In genomic region chr4:34702231-34702630, GRCm38 (mm10) we compare ENCODE assay signal across 24 mouse cellular contexts. TPM values are rescaled to one million over a fixed set of nuclear protein-coding genes. Genes with fewer than 3 reads are reported as not detected.
DNase-seq lines count a peak whose midpoint lies in the region; ATAC-seq lines count a peak whose summit lies in the region.
"Had no signal": no experiment of that assay in that cellular context is flagged by ENCODE, and none has a peak within 500 bp of the region (broad histone marks: within the 10 kb centered on the region; RNA-seq: fewer than 3 reads in every experiment).

No protein-coding gene starts in this region.

- no peak overlapping the region for H3K9ac ChIP-seq in forebrain, embryonic 12.5 days
- no peak overlapping the region for H3K9ac ChIP-seq in kidney, embryonic 15.5 days
- H3K9ac ChIP-seq: embryonic facial prominence, embryonic 13.5 days; embryonic facial prominence, embryonic 15.5 days; forebrain, embryonic 13.5 days; forebrain, embryonic 15.5 days; forebrain, postnatal 0 days had no signal

- no peak for ATAC-seq in forebrain, embryonic 12.5 days (ENCODE audit: low FRiP score)
- no peak for ATAC-seq in kidney, embryonic 15.5 days (replicated peaks; ENCODE audit: low FRiP score)
- ATAC-seq: activated CD4-positive, CD25-positive, alpha-beta regulatory T cell, adult 4 months; forebrain, embryonic 13.5 days; forebrain, embryonic 15.5 days; Patski had no signal

- no peaks in the 10 kb centered on the region for H3K36me3 ChIP-seq in forebrain, embryonic 12.5 days (replicated peaks)
- H3K36me3 ChIP-seq in kidney, embryonic 15.5 days = no peaks in the 10 kb centered on the region
- H3K36me3 ChIP-seq: embryonic facial prominence, embryonic 13.5 days; embryonic facial prominence, embryonic 15.5 days; forebrain, embryonic 10.5 days; forebrain, embryonic 15.5 days; G1E had no signal

- H3K27me3 ChIP-seq in forebrain, embryonic 12.5 days = no peaks in the 10 kb centered on the region
- no peaks in the 10 kb centered on the region for H3K27me3 ChIP-seq in kidney, embryonic 15.5 days
- H3K27me3 ChIP-seq: CH12.LX; embryonic facial prominence, embryonic 13.5 days; embryonic facial prominence, embryonic 15.5 days; forebrain, embryonic 13.5 days; forebrain, embryonic 15.5 days had no signal

- H3K27ac ChIP-seq in forebrain, embryonic 12.5 days = no peak overlapping the region
- H3K27ac ChIP-seq in kidney, embryonic 15.5 days = no peak overlapping the region
- H3K27ac ChIP-seq: embryonic facial prominence, embryonic 13.5 days; embryonic facial prominence, embryonic 15.5 days; forebrain, embryonic 10.5 days; forebrain, embryonic 13.5 days; forebrain, embryonic 15.5 days had no signal

- WGBS in forebrain, embryonic 12.5 days = 96% methylated on average over 11 of the region's 11 CpGs
- WGBS in kidney, embryonic 15.5 days = 97% methylated on average over 11 of the region's 11 CpGs

- H3K4me1 ChIP-seq in forebrain, embryonic 12.5 days = no peaks in the 10 kb centered on the region
- H3K4me1 ChIP-seq in kidney, embryonic 15.5 days = no peaks in the 10 kb centered on the region
- H3K4me1 ChIP-seq: embryonic facial prominence, embryonic 13.5 days; embryonic facial prominence, embryonic 15.5 days; forebrain, embryonic 10.5 days; forebrain, embryonic 13.5 days; forebrain, embryonic 15.5 days had no signal

- H3K4me2 ChIP-seq in forebrain, embryonic 12.5 days = no peak overlapping the region
- no peak overlapping the region for H3K4me2 ChIP-seq in kidney, embryonic 15.5 days
- H3K4me2 ChIP-seq: embryonic facial prominence, embryonic 13.5 days; embryonic facial prominence, embryonic 15.5 days; forebrain, embryonic 13.5 days; forebrain, embryonic 15.5 days had no signal

- H3K4me3 ChIP-seq in forebrain, embryonic 12.5 days (replicated peaks) = no peak overlapping the region
- no peak overlapping the region for H3K4me3 ChIP-seq in kidney, embryonic 15.5 days (replicated peaks)
- H3K4me3 ChIP-seq: embryonic facial prominence, embryonic 13.5 days; embryonic facial prominence, embryonic 15.5 days; erythroblast, embryonic 14.5 days; forebrain, embryonic 10.5 days; forebrain, embryonic 13.5 days; forebrain, embryonic 15.5 days had no signal

- peak; percentile 49 for DNase-seq in heart, adult 11 months
- DNase-seq in heart, postnatal 36 days = no peak
- DNase-seq in R1 (ENCODE audit: low read depth, low spot score) = peak; percentile 69
- DNase-seq: cerebellum, adult 11-12 months had no signal

- intact Hi-C loops in heart, postnatal 36 days (cut with DNase I) = no loop called here

- no peaks in the 10 kb centered on the region for H3K9me3 ChIP-seq in forebrain, embryonic 12.5 days
- no peaks in the 10 kb centered on the region for H3K9me3 ChIP-seq in kidney, embryonic 15.5 days (replicated peaks)
- H3K9me3 ChIP-seq: embryonic facial prominence, embryonic 13.5 days; embryonic facial prominence, embryonic 15.5 days; forebrain, embryonic 10.5 days; forebrain, embryonic 13.5 days; forebrain, embryonic 15.5 days; G1E had no signal

RNA-seq across cellular contexts. Expression of gene Slc35a1, which starts 15.0 kb away (rescaled TPM):
- total RNA-seq in heart, postnatal 36 days (2021) = 10 to 100 TPM; 13.0 to 14.2 TPM
- polyA plus RNA-seq in forebrain, embryonic 12.5 days (2016; fragmentation: Nextera tagmentation; extraction: Ambion mirVana) = 50.2 and 50.8 TPM in 2 replicates
- 68.9 and 70.2 TPM in 2 replicates for polyA plus RNA-seq in kidney, embryonic 15.5 days (2015; fragmentation: Nextera tagmentation; extraction: Ambion mirVana)

RNA-seq across cellular contexts. Expression of gene Cfap206, which starts 27.8 kb away (rescaled TPM):
- under 1 TPM in 1 of 2 experiments, not detected in 1; 0.19 TPM for total RNA-seq in heart, postnatal 36 days (2021)
- 1.4 and 1.8 TPM in 2 replicates for polyA plus RNA-seq in forebrain, embryonic 12.5 days (2016; fragmentation: Nextera tagmentation; extraction: Ambion mirVana)
- 0.91 and 1.3 TPM in 2 replicates for polyA plus RNA-seq in kidney, embryonic 15.5 days (2015; fragmentation: Nextera tagmentation; extraction: Ambion mirVana)
- total RNA-seq: CH12.LX; common myeloid progenitor, adult 5-6 weeks had no signal
- polyA plus RNA-seq: activated CD4-positive, CD25-positive, alpha-beta regulatory T cell, adult 4 months; CD4-positive, CD25-positive, alpha-beta regulatory T cell, adult 4 months; G1E had no signal

RNA-seq across cellular contexts. Expression of gene Gm136, which starts 53.8 kb away (rescaled TPM):
- not detected for total RNA-seq in heart, postnatal 36 days (2021)
- not detected in 2 replicates for polyA plus RNA-seq in forebrain, embryonic 12.5 days (2016; fragmentation: Nextera tagmentation; extraction: Ambion mirVana)
- not detected in 2 replicates for polyA plus RNA-seq in kidney, embryonic 15.5 days (2015; fragmentation: Nextera tagmentation; extraction: Ambion mirVana)
- total RNA-seq: adrenal gland, adult 18-20 months; adrenal gland, adult 8-10 months; adrenal gland, postnatal 14 days; adrenal gland, postnatal 36 days; CH12.LX; common myeloid progenitor, adult 5-6 weeks; forebrain, postnatal 0 days; G1E had no signal
- polyA plus RNA-seq: activated CD4-positive, CD25-positive, alpha-beta regulatory T cell, adult 4 months; CD4-positive, CD25-positive, alpha-beta regulatory T cell, adult 4 months; embryonic facial prominence, embryonic 11.5 days; embryonic facial prominence, embryonic 13.5 days; embryonic facial prominence, embryonic 15.5 days; erythroblast, embryonic 14.5 days; forebrain, embryonic 10.5 days; forebrain, embryonic 13.5 days; forebrain, embryonic 15.5 days; G1E; Patski had no signal

Comparison
In these comparisons a context has a peak if more than half of its experiments do, and no peak if none do; other contexts are left out.
1. DNase-seq: peak in heart, adult 11 months (single experiment) and R1 (single experiment); none in heart, postnatal 36 days (0 of 2).